Mouse (Mus musculus) G1E (cell line): ENCODE measurements around the gene Otx2. TPM values are rescaled to one million over a fixed set of nuclear protein-coding genes. Genes with fewer than 3 reads are reported as not detected.

Experiments
- ATAC-seq: 2 replicates; pipeline ENCODE4 v1.8.0; 2016; ENCODE audit warnings: mild to moderate bottlenecking; ENCODE audit not compliant: insufficient number of reproducible peaks, poor library complexity, low FRiP score, severe bottlenecking; ENCODE audit errors: extremely low read depth
- DNase-seq: peaks from one replicate; pipeline ENCODE4 v3.0.0; 2012; ENCODE audit warnings: low spot score
- H3K27me3 ChIP-seq: 2 replicates; pipeline ENCODE4 v1.6.1; 2012; ENCODE audit warnings: mild to moderate bottlenecking, low read length, inconsistent platforms; ENCODE audit not compliant: insufficient read depth
- H3K36me3 ChIP-seq: replicated peaks from 2 replicates; pipeline ENCODE3; 2012; ENCODE audit warnings: mild to moderate bottlenecking, inconsistent platforms
- H3K4me1 ChIP-seq: 2 replicates; pipeline ENCODE4 v1.6.1; 2012; ENCODE audit warnings: low read depth, low read length, inconsistent platforms, mixed read lengths; ENCODE audit not compliant: insufficient read depth
- H3K4me3 ChIP-seq: 2 replicates; pipeline ENCODE4 v1.5.1; 2012; ENCODE audit warnings: low read depth, mild to moderate bottlenecking, inconsistent platforms, low read length, moderate library complexity, mixed read lengths
- H3K9me3 ChIP-seq: replicated peaks from 2 replicates; pipeline ENCODE4 v1.6.1; 2012; ENCODE audit warnings: inconsistent platforms
- CTCF ChIP-seq: IDR thresholded peaks from 2 replicates; pipeline ENCODE4 v1.5.1; 2012; ENCODE audit warnings: low read depth, low read length, inconsistent platforms, mixed read lengths
- GATA1 ChIP-seq: IDR thresholded peaks from 2 replicates; pipeline ENCODE4 v1.6.1; 2012; ENCODE audit warnings: borderline replicate concordance, low read length, inconsistent platforms, mixed read lengths
- GATA2 ChIP-seq: IDR thresholded peaks from 2 replicates; pipeline ENCODE4 v1.6.1; 2012; ENCODE audit warnings: low read depth, low read length, inconsistent platforms, borderline replicate concordance
- POLR2AphosphoS5 ChIP-seq: IDR thresholded peaks from 2 replicates; pipeline ENCODE4 v1.6.1; 2012; ENCODE audit warnings: low read depth, low read length, inconsistent platforms; ENCODE audit not compliant: insufficient replicate concordance
- TAL1 ChIP-seq: conservative IDR thresholded peaks from 2 replicates; pipeline ENCODE4 v1.6.1; 2012; ENCODE audit warnings: low read depth, low read length, inconsistent platforms, mixed read lengths
- polyA plus RNA-seq: library from polyadenylated mRNA; stranded (reverse); fragments of >175 nt; gene quantifications from 2 replicates; pipeline ENCODE4 v1.2.3, GENCODE M21; 2012
- total RNA-seq, 2 experiments: library from RNA; stranded (forward) in 1 of 2; stranded (reverse) in 1 of 2; fragments of 200-1000 nt in 1 of 2; fragments of >200 nt in 1 of 2; fragmentation: Nextera tagmentation in 1 of 2; gene quantifications; 2 replicates each; pipeline ENCODE4 v1.2.3; 2014 to 2017

Otx2 gene
- total and polyA plus RNA-seq, 3 experiments: 0.33 TPM; not detected in 2

DNA sequence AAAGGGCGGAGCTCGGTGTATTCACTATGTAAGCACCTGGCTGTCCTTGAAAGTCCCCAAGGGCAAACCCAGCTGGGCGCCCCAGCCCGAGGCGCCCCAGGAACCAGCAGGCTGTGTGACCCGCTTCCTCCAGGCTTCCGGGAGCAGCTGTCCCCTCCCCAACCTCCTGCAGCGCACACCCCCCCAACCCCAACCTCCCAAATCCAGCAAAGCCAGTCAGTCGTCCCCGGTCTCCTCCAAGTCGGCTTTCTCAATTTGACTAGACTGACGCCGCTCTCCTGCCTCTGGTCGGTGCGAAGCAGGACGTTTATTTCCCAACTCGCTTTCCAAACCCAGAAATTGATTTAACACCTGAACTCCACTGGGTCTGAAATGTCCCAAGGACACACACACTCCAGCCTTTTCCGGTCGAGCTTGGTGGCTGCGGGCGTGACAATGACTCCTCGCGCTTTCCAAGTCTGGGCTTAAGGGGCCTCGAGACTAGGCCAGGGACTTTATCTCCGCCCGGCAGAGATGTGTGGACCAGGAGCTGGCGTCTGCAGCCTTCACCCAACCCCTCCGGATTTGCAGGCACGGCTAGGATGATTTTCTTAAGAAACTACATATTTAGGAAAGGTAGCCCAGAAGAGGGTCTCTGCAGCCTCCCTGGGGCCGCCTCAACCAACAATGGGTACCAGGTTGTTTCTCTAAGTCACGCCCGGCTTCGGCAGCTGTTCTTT lies 18.4 kb downstream of the Otx2 start:
- ATAC-seq (no peak), DNase-seq (no peak)
- TF ChIP-seq POLR2AphosphoS5: no peak
- no peak for TF ChIP-seq GATA1
- no peak for TF ChIP-seq CTCF
- TF ChIP-seq TAL1: no peak
- no peak for TF ChIP-seq GATA2
- no peaks in the 10 kb centered on the region for H3K4me1 ChIP-seq
- H3K4me3 ChIP-seq: no peak overlapping the region
- peaks cover 29% of the 10 kb centered on the region for H3K27me3 ChIP-seq
- H3K36me3 ChIP-seq: no peaks in the 10 kb centered on the region
- no peaks in the 10 kb centered on the region for H3K9me3 ChIP-seq

DNA sequence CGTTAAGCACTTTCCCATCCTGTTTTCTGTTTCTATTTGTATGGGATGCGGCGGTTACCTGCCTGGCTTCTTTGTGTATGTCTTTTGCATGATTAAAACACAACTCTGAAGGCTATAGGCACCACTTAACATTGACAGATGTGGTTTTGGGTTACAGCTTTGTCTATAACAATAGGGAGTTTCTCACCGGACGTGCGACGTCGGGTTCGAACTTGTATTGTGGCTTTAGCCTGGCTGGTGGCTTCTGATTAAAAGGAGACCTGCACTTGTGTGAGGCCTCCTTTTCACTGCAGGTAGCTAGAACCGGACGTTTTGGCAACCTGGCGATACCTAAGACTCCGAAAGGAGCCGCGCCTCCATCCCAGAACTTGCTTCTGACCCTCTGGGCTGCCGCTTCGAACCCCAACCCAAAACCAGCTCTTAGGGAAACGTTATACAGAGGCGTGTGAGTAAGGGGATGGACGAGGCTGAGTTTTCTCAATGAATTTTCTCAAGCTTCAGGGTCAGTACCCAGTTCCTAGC lies 19.0 kb downstream of the Otx2 start:
- TF ChIP-seq GATA2 (no peak), GATA1 (no peak), CTCF (no peak), TAL1 (no peak)
- DNase-seq (no peak), ATAC-seq (no peak)
- no peak overlapping the region for H3K4me3 ChIP-seq
- H3K9me3 ChIP-seq: no peaks in the 10 kb centered on the region
- H3K27me3 ChIP-seq: peaks cover 29% of the 10 kb centered on the region
- H3K4me1 ChIP-seq: no peaks in the 10 kb centered on the region
- no peaks in the 10 kb centered on the region for H3K36me3 ChIP-seq

DNA sequence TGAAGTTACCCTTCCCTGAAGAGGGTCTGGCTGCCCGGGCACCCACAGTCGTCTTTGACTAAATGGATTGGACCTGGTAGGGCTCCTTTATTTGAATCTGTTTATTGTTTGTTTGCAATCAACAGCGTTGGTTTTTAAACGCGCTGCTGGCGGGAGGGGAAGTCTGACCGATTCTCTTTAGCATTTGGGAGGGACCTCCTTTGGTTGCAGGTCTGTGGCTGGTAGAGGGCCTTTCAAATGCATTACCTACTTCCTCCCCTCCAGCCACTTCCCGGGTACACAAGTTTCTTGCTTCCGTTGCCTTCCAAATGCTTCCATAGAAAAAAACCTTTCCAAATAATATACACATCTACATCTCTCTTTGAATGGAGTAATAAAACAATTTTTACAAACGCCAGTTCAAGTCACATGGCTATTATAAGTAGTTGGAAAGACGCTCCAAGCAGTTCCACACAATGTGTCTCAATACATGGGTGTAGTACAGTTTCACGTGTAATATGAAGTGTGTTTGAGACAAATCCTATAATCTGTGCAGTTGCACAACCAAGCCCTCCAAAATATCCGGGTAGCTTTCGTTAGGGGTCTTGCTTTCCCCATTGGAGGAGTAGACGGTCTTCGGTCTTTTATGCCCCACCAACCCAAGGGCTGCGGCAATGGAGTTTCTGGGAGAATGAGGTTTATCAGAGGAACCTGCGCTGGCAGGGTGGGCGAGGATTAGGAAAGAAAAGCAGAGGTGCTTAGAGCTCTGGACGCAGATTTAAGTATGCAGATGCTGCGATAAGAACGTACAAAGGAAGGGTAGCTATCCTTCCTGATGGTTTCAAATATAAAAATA lies 19.7 kb downstream of the Otx2 start:
- H3K9me3 ChIP-seq: no peaks in the 10 kb centered on the region
- H3K4me3 ChIP-seq: no peak overlapping the region
- peaks cover 29% of the 10 kb centered on the region for H3K27me3 ChIP-seq
- DNase-seq: no peak
- no peaks in the 10 kb centered on the region for H3K4me1 ChIP-seq
- ATAC-seq: no peak
- no peaks in the 10 kb centered on the region for H3K36me3 ChIP-seq
- TF ChIP-seq GATA2 (no peak), GATA1 (no peak), TAL1 (no peak), POLR2AphosphoS5 (no peak), CTCF (no peak)

DNA sequence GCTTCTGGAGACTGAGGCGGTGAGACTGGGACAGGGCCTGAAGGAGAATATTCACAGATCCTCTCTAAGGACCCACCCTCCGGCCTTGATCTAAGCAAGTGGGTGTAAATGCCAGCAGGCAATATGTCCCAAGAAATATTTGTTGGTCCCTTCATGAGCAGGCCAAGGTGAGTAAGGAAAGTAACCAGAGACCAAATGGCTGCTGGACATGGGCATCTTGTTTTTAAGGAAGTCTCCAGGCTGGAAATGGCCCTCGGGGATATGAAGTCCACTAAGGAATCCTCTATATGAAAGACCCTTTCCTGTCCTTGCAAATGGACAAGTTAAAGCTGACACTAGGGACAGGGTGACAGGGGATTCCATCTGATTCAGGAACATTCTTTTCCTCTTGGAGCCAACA lies 20.5 kb downstream of the Otx2 start:
- no peak for TF ChIP-seq GATA2
- no peak for TF ChIP-seq CTCF
- TF ChIP-seq TAL1: no peak
- no peak for TF ChIP-seq GATA1
- no peak for TF ChIP-seq POLR2AphosphoS5
- no peak overlapping the region for H3K4me3 ChIP-seq
- peaks cover 29% of the 10 kb centered on the region for H3K27me3 ChIP-seq
- DNase-seq: no peak
- ATAC-seq: no peak
- H3K36me3 ChIP-seq: no peaks in the 10 kb centered on the region
- H3K9me3 ChIP-seq: no peaks in the 10 kb centered on the region
- no peaks in the 10 kb centered on the region for H3K4me1 ChIP-seq

DNA sequence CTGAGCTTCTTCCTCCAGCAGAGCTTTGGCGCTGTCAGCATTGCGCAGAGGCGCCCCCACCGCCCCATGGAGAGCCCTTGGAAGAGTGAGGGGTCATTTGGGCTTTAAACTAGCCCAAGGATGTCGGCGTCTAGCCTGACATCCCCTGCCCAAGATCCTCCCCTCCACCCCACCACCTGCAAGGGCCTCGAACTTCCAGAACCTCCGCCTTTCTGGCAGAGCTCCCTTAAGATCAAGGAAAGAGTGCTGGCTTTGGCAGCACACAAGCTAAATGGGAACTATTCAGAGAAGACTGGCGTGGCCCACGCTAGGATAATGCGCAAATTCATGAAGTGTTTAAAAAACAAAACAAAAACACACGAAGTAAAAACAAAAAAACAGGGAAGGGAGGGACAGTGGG lies 21.4 kb downstream of the Otx2 start:
- H3K4me1 ChIP-seq: no peaks in the 10 kb centered on the region
- DNase-seq (no peak), ATAC-seq (no peak)
- H3K9me3 ChIP-seq: no peaks in the 10 kb centered on the region
- H3K27me3 ChIP-seq: peaks cover 29% of the 10 kb centered on the region
- no peaks in the 10 kb centered on the region for H3K36me3 ChIP-seq
- no peak overlapping the region for H3K4me3 ChIP-seq
- TF ChIP-seq GATA2 (no peak), CTCF (no peak), POLR2AphosphoS5 (no peak), GATA1 (no peak), TAL1 (no peak)

DNA sequence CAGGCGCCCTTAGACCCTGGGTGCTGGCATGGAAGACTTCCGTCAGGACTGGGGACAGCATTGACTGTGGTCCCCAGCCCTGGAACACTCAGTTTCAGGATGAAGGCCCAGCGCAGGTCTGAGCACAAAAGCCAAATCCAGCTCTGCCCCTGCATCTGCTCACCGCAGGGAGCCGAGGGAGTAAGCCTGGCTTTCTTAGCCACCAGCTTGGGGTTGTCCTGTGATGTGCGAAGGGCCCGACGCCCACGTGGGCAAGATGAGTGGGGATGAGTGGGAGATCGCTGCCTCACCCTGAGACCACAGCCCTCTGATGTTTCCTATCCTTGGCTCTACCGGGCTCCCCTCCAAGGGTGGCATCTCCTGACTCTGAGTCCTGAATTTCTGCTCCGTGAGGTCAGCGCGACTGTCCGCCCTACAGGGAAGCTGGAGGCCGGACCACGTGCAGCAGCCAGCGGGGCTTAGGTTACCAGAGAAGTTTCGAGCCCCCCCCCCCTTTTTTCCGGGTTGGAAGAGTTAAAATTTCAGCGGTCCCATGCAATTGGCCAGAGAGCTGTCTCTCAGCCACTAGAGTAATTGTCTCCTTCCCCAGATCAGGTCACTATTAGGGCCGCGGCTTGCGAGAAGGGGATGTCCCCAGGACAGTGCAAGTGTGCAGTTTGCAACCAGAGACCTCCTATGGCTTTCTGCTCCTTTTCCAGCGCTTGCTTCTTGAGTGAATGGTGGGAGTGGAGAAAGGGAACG lies 22.0 kb downstream of the Otx2 start:
- no peaks in the 10 kb centered on the region for H3K9me3 ChIP-seq
- DNase-seq (no peak), ATAC-seq (no peak)
- no peak overlapping the region for H3K4me3 ChIP-seq
- no peaks in the 10 kb centered on the region for H3K4me1 ChIP-seq
- no peaks in the 10 kb centered on the region for H3K36me3 ChIP-seq
- TF ChIP-seq CTCF (no peak), TAL1 (no peak), GATA2 (no peak), POLR2AphosphoS5 (no peak), GATA1 (no peak)
- H3K27me3 ChIP-seq: peaks cover 29% of the 10 kb centered on the region
